Mouse (Mus musculus) CH12.LX (cell line): ENCODE measurements around the gene D6Ertd527e. TPM values are rescaled to one million over a fixed set of nuclear protein-coding genes. Genes with fewer than 3 reads are reported as not detected.

Experiments
- DNase-seq: peaks from one replicate; pipeline ENCODE4 v3.0.0-alpha.2; 2013; ENCODE audit errors: extremely low read depth
- H3K27ac ChIP-seq: 2 replicates; pipeline ENCODE4 v1.5.1; 2012; ENCODE audit warnings: low read depth, mild to moderate bottlenecking, control low read depth, moderate library complexity; ENCODE audit not compliant: insufficient read depth
- H3K27me3 ChIP-seq: replicated peaks from 2 replicates; pipeline ENCODE3; 2012; ENCODE audit warnings: inconsistent platforms
- H3K36me3 ChIP-seq, 2 experiments: replicated peaks in 1 of 2; 2 replicates each; pipeline versions ENCODE3 to v1.6.1; 2012; ENCODE audit warnings: inconsistent platforms in 1 of 2, low read length in 1 of 2, mild to moderate bottlenecking in 1 of 2, mixed read lengths in 1 of 2, moderate library complexity in 1 of 2; ENCODE audit not compliant: control insufficient read depth in 1 of 2, insufficient read depth in 1 of 2
- H3K4me1 ChIP-seq, 2 experiments: 2 replicates each; pipeline ENCODE4 v1.6.1; 2012; ENCODE audit warnings: inconsistent platforms in 1 of 2, moderate library complexity in 1 of 2; ENCODE audit not compliant: insufficient read depth in 2 of 2, control insufficient read depth in 1 of 2
- H3K4me2 ChIP-seq: 2 replicates; pipeline ENCODE4 v1.6.1; 2012; ENCODE audit warnings: low read depth, mild to moderate bottlenecking, control low read depth; ENCODE audit not compliant: poor library complexity, insufficient read depth, severe bottlenecking
- H3K4me3 ChIP-seq, 3 experiments: fragments of 150-350 bp in 1 of 3; sonication (generic) in 1 of 3; replicated peaks in 1 of 3; 2 replicates each; pipeline versions ENCODE3 to v1.5.1; 2011 to 2012; ENCODE audit warnings: low read depth in 2 of 3, low read length in 2 of 3, mild to moderate bottlenecking in 2 of 3, moderate library complexity in 2 of 3, control low read depth in 1 of 3, improper control_type of control experiment in 1 of 3, inconsistent platforms in 1 of 3, mixed read lengths in 1 of 3; ENCODE audit not compliant: poor library complexity in 1 of 3
- H3K79me2 ChIP-seq: replicated peaks from 2 replicates; pipeline ENCODE4 v1.6.1; 2012; ENCODE audit warnings: mild to moderate bottlenecking, moderate library complexity; ENCODE audit not compliant: control insufficient read depth, poor library complexity, insufficient read depth, severe bottlenecking; ENCODE audit errors: extremely low read depth
- H3K9ac ChIP-seq: 2 replicates; pipeline ENCODE4 v1.6.1; 2012; ENCODE audit warnings: low read depth, mild to moderate bottlenecking, control low read depth, moderate library complexity; ENCODE audit not compliant: insufficient read depth
- H3K9me3 ChIP-seq: replicated peaks from 2 replicates; pipeline ENCODE3; 2012; ENCODE audit warnings: low read length, inconsistent platforms, mixed read lengths
- BHLHE40 ChIP-seq: IDR thresholded peaks from 2 replicates; pipeline ENCODE4 v1.6.1; 2011; ENCODE audit warnings: mild to moderate bottlenecking, low read depth, low read length, improper control_type of control experiment
- CHD1 ChIP-seq: IDR thresholded peaks from 2 replicates; pipeline ENCODE4 v1.6.1; 2012; ENCODE audit warnings: low read depth, low read length, improper control_type of control experiment, inconsistent platforms
- CHD2 ChIP-seq: IDR thresholded peaks from 2 replicates; pipeline ENCODE4 v1.6.1; 2011; ENCODE audit warnings: low read length, improper control_type of control experiment
- CTCF ChIP-seq, 2 experiments: IDR thresholded peaks in 1 of 2; conservative IDR thresholded peaks in 1 of 2; 2 replicates each; pipeline ENCODE4 v1.5.1; 2011 to 2012; ENCODE audit warnings: low read depth in 2 of 2, low read length in 2 of 2, improper control_type of control experiment in 1 of 2, inconsistent platforms in 1 of 2, mild to moderate bottlenecking in 1 of 2, moderate library complexity in 1 of 2
- E2F4 ChIP-seq: IDR thresholded peaks from 2 replicates; pipeline ENCODE4 v1.6.1; 2011; ENCODE audit warnings: low read depth, low read length, improper control_type of control experiment; ENCODE audit not compliant: insufficient replicate concordance
- ELF1 ChIP-seq: IDR thresholded peaks from 2 replicates; pipeline ENCODE4 v1.6.1; 2014; ENCODE audit warnings: low read depth, mild to moderate bottlenecking, inconsistent platforms, low read length, improper control_type of control experiment
- EP300 ChIP-seq: IDR thresholded peaks from 2 replicates; pipeline ENCODE4 v1.6.1; 2011; ENCODE audit warnings: low read length, improper control_type of control experiment
- ETS1 ChIP-seq: conservative IDR thresholded peaks from 2 replicates; pipeline ENCODE4 v1.6.1; 2012; ENCODE audit warnings: low read depth, mild to moderate bottlenecking, inconsistent platforms, low read length, improper control_type of control experiment, moderate library complexity
- GABPA ChIP-seq: IDR thresholded peaks from 2 replicates; pipeline ENCODE4 v1.6.1; 2012; ENCODE audit warnings: low read depth, low read length, improper control_type of control experiment, inconsistent platforms; ENCODE audit not compliant: insufficient replicate concordance
- HCFC1 ChIP-seq: IDR thresholded peaks from 2 replicates; pipeline ENCODE4 v1.6.1; 2012; ENCODE audit warnings: low read depth, mild to moderate bottlenecking, inconsistent platforms, low read length, improper control_type of control experiment
- IRF4 ChIP-seq: IDR thresholded peaks from 2 replicates; pipeline ENCODE4 v1.6.1; 2014; ENCODE audit warnings: low read depth, mild to moderate bottlenecking, inconsistent platforms, low read length, improper control_type of control experiment
- JUN ChIP-seq: IDR thresholded peaks from 2 replicates; pipeline ENCODE4 v1.6.1; 2011; ENCODE audit warnings: low read depth, mild to moderate bottlenecking, low read length, improper control_type of control experiment, moderate library complexity; ENCODE audit not compliant: insufficient read depth
- JUND ChIP-seq: conservative IDR thresholded peaks from 2 replicates; pipeline ENCODE4 v1.6.1; 2011; ENCODE audit warnings: low read depth, low read length, improper control_type of control experiment
- KAT2A ChIP-seq: IDR thresholded peaks from 2 replicates; pipeline ENCODE4 v1.6.1; 2012; ENCODE audit warnings: low read length, improper control_type of control experiment, inconsistent platforms; ENCODE audit not compliant: insufficient replicate concordance
- MAFK ChIP-seq: IDR thresholded peaks from 2 replicates; pipeline ENCODE4 v1.6.1; 2011; ENCODE audit warnings: low read length, improper control_type of control experiment; ENCODE audit not compliant: insufficient replicate concordance
- MAX ChIP-seq: IDR thresholded peaks from 2 replicates; pipeline ENCODE4 v1.6.1; 2011; ENCODE audit warnings: low read length, improper control_type of control experiment
- MAZ ChIP-seq: IDR thresholded peaks from 2 replicates; pipeline ENCODE4 v1.6.1; 2012; ENCODE audit warnings: low read depth, mild to moderate bottlenecking, inconsistent platforms, low read length, improper control_type of control experiment, moderate library complexity
- MEF2A ChIP-seq: IDR thresholded peaks from 2 replicates; pipeline ENCODE4 v1.6.1; 2014; ENCODE audit warnings: low read depth, mild to moderate bottlenecking, inconsistent platforms, low read length, improper control_type of control experiment, borderline replicate concordance
- MXI1 ChIP-seq: IDR thresholded peaks from 2 replicates; pipeline ENCODE4 v1.6.1; 2011; ENCODE audit warnings: mild to moderate bottlenecking, low read depth, low read length, improper control_type of control experiment
- MYC ChIP-seq: IDR thresholded peaks from 2 replicates; pipeline ENCODE4 v1.6.1; 2011; ENCODE audit warnings: low read depth, mild to moderate bottlenecking, improper control_type of control experiment, low read length
- NELFE ChIP-seq: IDR thresholded peaks from 2 replicates; pipeline ENCODE4 v1.6.1; 2011; ENCODE audit warnings: low read depth, low read length, improper control_type of control experiment
- NRF1 ChIP-seq: IDR thresholded peaks from 2 replicates; pipeline ENCODE4 v1.6.1; 2014; ENCODE audit warnings: low read depth, mild to moderate bottlenecking, inconsistent platforms, low read length, improper control_type of control experiment, moderate library complexity
- PAX5 ChIP-seq: IDR thresholded peaks from 2 replicates; pipeline ENCODE4 v1.6.1; 2012; ENCODE audit warnings: low read length, inconsistent platforms, mixed read lengths
- POLR2A ChIP-seq: IDR thresholded peaks from 2 replicates; pipeline ENCODE4 v1.6.1; 2011; ENCODE audit warnings: low read depth, mild to moderate bottlenecking, improper control_type of control experiment, low read length
- POLR2AphosphoS2 ChIP-seq: IDR thresholded peaks from 2 replicates; pipeline ENCODE4 v1.6.1; 2011; ENCODE audit warnings: low read depth, low read length, improper control_type of control experiment
- RAD21 ChIP-seq: IDR thresholded peaks from 2 replicates; pipeline ENCODE4 v1.6.1; 2011; ENCODE audit warnings: low read depth, mild to moderate bottlenecking, low read length, improper control_type of control experiment, moderate library complexity
- RCOR1 ChIP-seq: conservative IDR thresholded peaks from 2 replicates; pipeline ENCODE4 v1.6.1; 2012; ENCODE audit warnings: low read depth, mild to moderate bottlenecking, inconsistent platforms, low read length, improper control_type of control experiment
- SIN3A ChIP-seq: IDR thresholded peaks from 2 replicates; pipeline ENCODE4 v1.6.1; 2012; ENCODE audit warnings: low read length, improper control_type of control experiment, inconsistent platforms
- SMC3 ChIP-seq: IDR thresholded peaks from 2 replicates; pipeline ENCODE4 v1.6.1; 2011; ENCODE audit warnings: low read depth, low read length, improper control_type of control experiment
- TBP ChIP-seq: conservative IDR thresholded peaks from 2 replicates; pipeline ENCODE4 v1.6.1; 2011; ENCODE audit warnings: low read depth, low read length, improper control_type of control experiment
- TCF12 ChIP-seq: IDR thresholded peaks from 2 replicates; pipeline ENCODE4 v1.6.1; 2014; ENCODE audit warnings: low read depth, mild to moderate bottlenecking, inconsistent platforms, low read length, improper control_type of control experiment
- UBTF ChIP-seq: IDR thresholded peaks from 2 replicates; pipeline ENCODE4 v1.6.1; 2012; ENCODE audit warnings: low read depth, mild to moderate bottlenecking, inconsistent platforms, low read length, improper control_type of control experiment, moderate library complexity
- USF1 ChIP-seq: IDR thresholded peaks from 2 replicates; pipeline ENCODE4 v1.6.1; 2014; ENCODE audit warnings: low read depth, mild to moderate bottlenecking, inconsistent platforms, low read length, improper control_type of control experiment
- USF2 ChIP-seq: conservative IDR thresholded peaks from 2 replicates; pipeline ENCODE4 v1.6.1; 2011; ENCODE audit warnings: low read depth, low read length, improper control_type of control experiment
- ZC3H11A ChIP-seq: IDR thresholded peaks from 2 replicates; pipeline ENCODE4 v1.6.1; 2012; ENCODE audit warnings: low read depth, mild to moderate bottlenecking, inconsistent platforms, low read length, improper control_type of control experiment
- ZKSCAN1 ChIP-seq: IDR thresholded peaks from 2 replicates; pipeline ENCODE4 v1.6.1; 2012; ENCODE audit warnings: low read depth, inconsistent platforms, low read length, improper control_type of control experiment, borderline replicate concordance
- ZMIZ1 ChIP-seq: IDR thresholded peaks from 2 replicates; pipeline ENCODE4 v1.6.1; 2012; ENCODE audit warnings: low read depth, mild to moderate bottlenecking, inconsistent platforms, low read length, improper control_type of control experiment
- ZNF384 ChIP-seq: IDR thresholded peaks from 2 replicates; pipeline ENCODE4 v1.6.1; 2012; ENCODE audit warnings: low read depth, low read length, improper control_type of control experiment, inconsistent platforms
- dilution Hi-C: fragments of 300-500 bp; cut with MboI; formaldehyde crosslinking; loops from 2 replicates; pipeline ENCODE4 v1.14.3; 2020; ENCODE audit warnings: low sequenced_read_pairs; ENCODE audit not compliant: extremely low pct_unique_long_range_greater_than_20kb, extremely low pct_ligation_motif_present
- in situ Hi-C: fragments of 300-500 bp; cut with MboI; formaldehyde crosslinking; loops from 3 replicates; pipeline ENCODE4 v1.14.3; 2019; ENCODE audit warnings: low sequenced_read_pairs, low pct_ligation_motif_present, low pct_unique_long_range_greater_than_20kb, mixed read lengths
- polyA plus RNA-seq: library from polyadenylated mRNA; unstranded; fragments of >175 nt; gene quantifications from 2 replicates; pipeline ENCODE4 v1.2.1, GENCODE M21; 2012; ENCODE audit warnings: low read depth; ENCODE audit not compliant: insufficient read length
- total RNA-seq, 2 experiments: library from RNA; depleted of rRNA; stranded (reverse); fragments of 300-350 nt in 1 of 2; fragments of >200 nt in 1 of 2; gene quantifications; 2 replicates each; pipeline ENCODE4 v1.2.3; 2012 to 2014

D6Ertd527e gene
- total and polyA plus RNA-seq, 3 experiments = 0.10 to 0.34 TPM; not detected in 1

DNA sequence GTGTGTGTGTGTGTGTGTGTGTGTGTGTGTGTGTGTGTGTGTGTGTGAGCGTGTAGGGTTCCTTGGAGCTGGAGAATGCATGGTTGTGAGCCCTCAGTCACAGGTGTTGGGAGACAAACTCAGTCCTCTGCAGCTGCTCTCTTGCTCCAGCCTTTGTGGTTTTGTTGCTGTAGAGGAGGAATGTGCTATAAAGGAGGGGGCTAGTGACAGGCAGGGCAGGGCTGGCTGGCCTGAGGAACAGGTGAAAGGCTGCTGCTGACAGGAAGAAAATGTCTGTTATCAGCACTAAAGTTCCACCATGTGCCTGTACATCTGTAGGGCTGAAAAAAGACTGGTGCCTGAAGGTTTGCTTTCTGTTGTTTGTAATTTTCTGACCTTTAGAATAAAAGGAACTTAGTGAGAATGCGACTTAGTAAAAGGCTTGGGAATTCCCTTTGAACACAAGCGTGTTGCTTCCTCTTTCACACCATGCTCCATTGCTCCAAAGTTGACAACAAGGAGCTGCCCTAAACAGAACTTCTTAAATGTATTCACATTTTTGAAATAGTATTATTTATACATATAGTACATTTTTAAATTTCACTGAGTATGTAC, 29.4 kb upstream of the D6Ertd527e start:
- Histone ChIP-seq H3K4me3 (peak overlapping the region in 1 of 3 experiments; percentile 6), H3K79me2 (peaks cover 2% of the 10 kb centered on the region; the same call in 1 of the 2 replicates), H3K27ac (peak overlapping the region; percentile 98), H3K36me3 (peaks cover 33 to 70% of the 10 kb centered on the region in 2 experiments), H3K27me3 (no peaks in the 10 kb centered on the region), H3K4me1 (peaks cover 14 to 82% of the 10 kb centered on the region in 2 experiments), H3K4me2 (peak overlapping the region; percentile 73), H3K9me3 (no peaks in the 10 kb centered on the region), H3K9ac (peak overlapping the region; percentile 52; the same call in 1 of the 2 replicates)
- dilution Hi-C loops (no loop called here), in situ Hi-C loops (no loop called here)
- DNase-seq = peak; percentile 76
- TF ChIP-seq MEF2A (no peak), MYC (peak; percentile 67; the same call in 1 of the 2 replicates), NRF1 (no peak), ZKSCAN1 (no peak), USF2 (no peak), NELFE (no peak), E2F4 (no peak), GABPA (no peak), ZNF384 (no peak), CTCF (conservative IDR thresholded peaks at IDR 0.05 in 1 of 2, IDR thresholded peaks at IDR 0.05 in 1 of 2; ENCODE audit: low read depth in 2 of 2, low read length in 2 of 2) (no peak), MAZ (no peak), RAD21 (no peak), PAX5 (no peak), UBTF (no peak), HCFC1 (no peak), MAX (peak; percentile 68; the same call in 1 of the 2 replicates), CHD2 (no peak), JUN (no peak), ELF1 (no peak), POLR2A (0 out of 2 replicates have a peak, but pooled peaks have one; percentile 36), BHLHE40 (no peak; the same call in none of the 2 replicates), SIN3A (no peak), CHD1 (no peak), TCF12 (peak; percentile 76), ETS1 (peak; percentile 69; the same call in 1 of the 2 replicates), IRF4 (0 out of 2 replicates have a peak, but pooled peaks have one; percentile 4), ZMIZ1 (no peak), USF1 (no peak), SMC3 (no peak), KAT2A (no peak), JUND (no peak), EP300 (peak; percentile 77), POLR2AphosphoS2 (no peak), ZC3H11A (no peak), RCOR1 (no peak), MAFK (no peak), MXI1 (peak; percentile 40; the same call in 1 of the 2 replicates), TBP (no peak)
